Mouse (Mus musculus) bone marrow, adult 2 months (tissue): Measurements from ENCODE around the gene Slc35e3.

ENCODE experiments used
- CTCF ChIP-seq: fragments of 200-500 bp; IDR thresholded peaks from 2 replicates; pipeline ENCODE4 v1.5.1; 2011; ENCODE audit warnings: low read length, control low read depth; ENCODE audit not compliant: control insufficient read depth, insufficient read depth
- POLR2A ChIP-seq: fragments of 200-500 bp; IDR thresholded peaks from 2 replicates; pipeline ENCODE4 v1.6.1; 2011; ENCODE audit warnings: low read depth, mild to moderate bottlenecking, control low read depth, low read length, borderline replicate concordance; ENCODE audit not compliant: control insufficient read depth

DNA sequence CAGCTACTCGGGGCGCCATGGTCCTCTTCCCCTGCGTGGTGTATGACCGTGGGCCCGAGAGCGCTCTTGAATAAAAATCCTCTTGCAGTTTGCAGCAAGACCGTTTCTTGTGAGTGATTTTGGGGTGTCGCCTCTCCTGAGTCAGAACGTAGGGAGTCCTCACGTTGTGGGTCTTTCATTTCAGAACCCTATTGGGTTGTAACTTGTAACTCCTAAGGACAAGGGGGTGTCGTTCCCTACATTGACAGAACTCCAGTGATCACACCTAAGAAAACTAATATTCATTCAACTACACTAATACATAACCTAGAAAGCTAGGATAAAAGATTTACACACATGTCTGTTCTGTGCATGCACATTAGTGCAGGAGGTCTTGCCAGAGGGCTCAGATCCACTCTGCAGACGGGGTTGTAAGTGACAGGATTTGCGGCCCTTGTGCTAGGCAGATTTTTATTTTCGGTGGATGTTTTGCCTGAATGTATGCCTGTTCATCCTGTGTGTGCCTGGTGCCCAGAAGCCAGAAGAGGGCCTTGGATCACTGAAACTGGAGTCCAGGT is 3.7 kb upstream of the Slc35e3 start:
- no peak for TF ChIP-seq CTCF
- no peak for TF ChIP-seq POLR2A
